Mouse (Mus musculus) urinary bladder, adult 18-20 months (tissue): Measurements from ENCODE around the gene Ptprs.

Source experiments
- DNase-seq, 2 experiments: peaks; one replicate each; pipeline ENCODE4 v3.0.0; 2022; ENCODE audit warnings: low spot score in 2 of 2, mixed read lengths in 2 of 2

Gene Ptprs

DNA sequence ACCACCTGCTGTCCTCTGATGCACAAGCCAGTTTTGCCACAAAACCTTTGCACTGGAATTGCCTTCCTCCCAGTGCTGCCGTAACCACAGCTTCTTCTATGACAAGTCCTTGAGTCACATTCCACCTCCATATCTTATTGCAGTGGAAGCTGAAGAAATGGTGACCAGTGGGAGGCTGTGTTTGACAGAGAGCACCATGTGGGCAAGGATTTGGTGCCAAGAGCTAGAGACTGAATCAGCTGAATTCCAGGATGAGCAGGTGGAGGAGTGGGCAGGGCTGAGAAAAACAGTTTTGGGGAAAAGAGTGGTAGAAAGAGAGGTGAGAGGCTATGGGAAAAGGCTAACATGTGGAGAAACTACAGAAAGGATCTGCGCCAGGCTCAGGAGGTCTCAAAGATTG, 17.6 kb upstream of the Ptprs start:
- DNase-seq = no peak

- DNase-seq = no peak
These were observed 14.3 kb upstream of the Ptprs start for GRCm38 (mm10) chr17:56490438-56491152.

GRCm38 (mm10) chr17:56488028-56488427, 11.7 kb upstream of the Ptprs start:
- DNase-seq = no peak

DNA sequence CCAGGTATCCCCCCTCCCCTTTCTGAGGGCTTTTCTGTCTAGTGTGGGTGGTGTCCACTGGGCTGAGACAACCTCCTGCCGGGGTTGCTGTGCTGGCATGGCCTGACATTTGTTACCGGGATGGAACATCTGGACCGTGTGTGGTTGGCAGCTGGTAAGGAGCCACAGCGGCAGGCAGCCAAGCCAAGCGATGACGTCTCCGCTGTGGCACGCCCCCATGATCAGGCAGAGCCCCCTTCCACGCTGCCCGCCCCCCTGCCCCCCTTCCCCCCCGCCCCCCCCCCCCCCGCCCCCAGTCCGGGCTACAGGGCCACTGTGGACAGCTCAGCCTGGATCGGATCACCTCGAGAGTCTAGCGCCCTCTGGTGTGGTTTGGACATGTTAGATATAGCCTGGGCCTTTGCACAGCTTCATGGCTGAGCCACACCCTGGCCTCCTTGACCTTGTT, 11.2 kb upstream of the Ptprs start:
- no peak for DNase-seq

DNA sequence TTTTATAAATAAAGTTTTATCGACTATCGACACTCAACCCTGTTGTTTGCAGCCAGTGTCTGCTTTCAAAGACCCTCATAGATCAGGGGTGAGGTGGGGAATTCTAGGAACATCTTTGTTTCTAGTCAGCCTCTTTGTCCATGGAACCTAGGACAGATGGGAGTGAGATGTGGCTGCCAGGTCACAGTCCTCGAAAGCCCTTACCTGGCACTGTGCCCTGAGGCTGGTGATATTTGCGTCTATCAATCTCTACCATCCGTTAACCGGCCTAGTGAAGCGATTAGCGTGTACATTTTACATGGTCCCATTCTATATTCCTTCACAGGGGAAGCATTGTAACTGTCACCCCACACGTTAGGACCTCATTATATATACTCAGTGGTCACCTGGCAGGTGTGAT, 9.6 kb upstream of the Ptprs start:
- DNase-seq = no peak

GRCm38 (mm10) chr17:56485118-56485517, 8.8 kb upstream of the Ptprs start:
- DNase-seq = no peak

DNA sequence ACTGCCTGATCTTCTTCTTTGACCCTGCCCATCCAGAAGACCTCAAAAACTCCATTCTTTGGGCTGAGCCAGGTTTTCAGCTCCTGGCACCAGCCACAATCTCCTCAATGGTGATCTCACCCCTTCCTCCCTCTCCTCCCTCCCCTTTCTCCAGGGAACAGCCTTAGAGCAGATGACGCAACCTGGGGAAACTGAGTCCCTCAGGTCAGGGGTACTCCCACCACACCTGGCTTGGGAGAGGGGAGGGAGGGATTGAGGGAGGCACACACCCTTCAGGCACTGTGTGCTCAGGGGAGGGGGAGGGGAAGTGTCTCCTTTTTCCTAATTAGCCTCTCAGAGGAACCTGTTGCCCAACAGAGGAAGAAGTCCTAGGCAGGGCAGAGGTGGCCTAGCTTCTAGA, 6.4 kb upstream of the Ptprs start:
- DNase-seq = no peak

GRCm38 (mm10) chr17:56479358-56479757, 3.1 kb upstream of the Ptprs start:
- DNase-seq = peak in 1 of 2 experiments; percentile 59

GRCm38 (mm10) chr17:56478191-56478611, 1.9 kb upstream of the Ptprs start:
- no peak for DNase-seq

DNA sequence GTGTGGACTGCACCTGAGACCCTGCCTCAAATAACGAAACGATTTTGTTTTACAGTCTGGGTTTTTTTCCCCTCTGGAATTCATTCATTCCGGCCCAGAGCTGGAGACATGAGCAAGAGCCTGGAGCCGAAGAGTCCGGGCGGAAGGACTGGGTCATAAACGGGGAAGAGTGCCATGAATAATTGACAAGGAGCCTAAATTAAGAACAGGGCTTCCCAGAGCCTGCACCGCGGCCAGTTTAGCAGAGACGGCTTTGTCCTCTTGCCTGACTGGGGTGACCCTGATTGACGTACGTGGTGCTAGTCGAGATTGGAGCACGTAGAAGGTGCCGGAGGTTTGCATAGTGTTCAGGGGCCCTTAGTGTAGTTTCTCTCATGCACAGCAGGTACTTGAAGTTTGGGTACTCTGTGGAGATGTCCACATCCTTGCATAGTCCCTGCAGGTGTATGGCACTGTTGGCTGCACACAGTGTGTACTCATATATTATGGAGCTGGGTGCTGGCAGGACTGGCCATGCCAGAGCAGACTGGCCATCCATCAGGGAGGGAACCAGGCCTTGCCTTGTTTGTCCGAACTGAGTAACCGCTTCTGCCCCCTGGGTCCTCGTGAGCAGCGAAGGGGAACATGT, 1.0 kb upstream of the Ptprs start:
- DNase-seq = no peak

- DNase-seq = peak in 1 of 2 experiments; percentile 52
These were observed 490 bp downstream of the Ptprs start for GRCm38 (mm10) chr17:56475584-56476401.

GRCm38 (mm10) chr17:56474831-56475581, 1.3 kb downstream of the Ptprs start:
- no peak for DNase-seq

DNA sequence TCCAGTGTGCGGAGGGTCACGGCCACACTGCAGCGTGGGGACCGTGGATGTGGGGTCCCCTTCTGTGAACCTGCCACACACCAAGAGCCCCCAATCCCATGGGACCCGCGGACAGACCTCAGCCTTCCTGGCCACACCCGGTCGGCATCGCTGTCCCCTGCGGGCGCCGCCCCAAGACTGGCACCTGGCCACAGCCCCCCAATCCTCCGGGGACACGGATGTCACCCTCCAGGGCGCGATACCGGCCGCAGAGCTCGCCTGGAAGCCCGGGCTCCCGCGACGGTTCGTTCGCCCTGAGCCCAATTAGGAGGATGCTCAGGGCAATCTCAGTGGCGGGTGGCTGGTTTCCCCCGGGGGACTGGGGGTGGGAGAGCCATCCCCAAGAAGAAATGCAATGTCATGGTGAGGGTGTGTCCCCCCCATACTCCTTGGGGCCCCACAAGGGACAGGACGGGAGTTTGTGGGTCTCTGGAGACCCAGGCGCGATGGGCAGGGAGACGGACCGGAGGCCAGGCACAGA, 1.9 kb downstream of the Ptprs start:
- no peak for DNase-seq

- no peak for DNase-seq
These were observed 2.7 kb downstream of the Ptprs start for GRCm38 (mm10) chr17:56473611-56473905.

DNA sequence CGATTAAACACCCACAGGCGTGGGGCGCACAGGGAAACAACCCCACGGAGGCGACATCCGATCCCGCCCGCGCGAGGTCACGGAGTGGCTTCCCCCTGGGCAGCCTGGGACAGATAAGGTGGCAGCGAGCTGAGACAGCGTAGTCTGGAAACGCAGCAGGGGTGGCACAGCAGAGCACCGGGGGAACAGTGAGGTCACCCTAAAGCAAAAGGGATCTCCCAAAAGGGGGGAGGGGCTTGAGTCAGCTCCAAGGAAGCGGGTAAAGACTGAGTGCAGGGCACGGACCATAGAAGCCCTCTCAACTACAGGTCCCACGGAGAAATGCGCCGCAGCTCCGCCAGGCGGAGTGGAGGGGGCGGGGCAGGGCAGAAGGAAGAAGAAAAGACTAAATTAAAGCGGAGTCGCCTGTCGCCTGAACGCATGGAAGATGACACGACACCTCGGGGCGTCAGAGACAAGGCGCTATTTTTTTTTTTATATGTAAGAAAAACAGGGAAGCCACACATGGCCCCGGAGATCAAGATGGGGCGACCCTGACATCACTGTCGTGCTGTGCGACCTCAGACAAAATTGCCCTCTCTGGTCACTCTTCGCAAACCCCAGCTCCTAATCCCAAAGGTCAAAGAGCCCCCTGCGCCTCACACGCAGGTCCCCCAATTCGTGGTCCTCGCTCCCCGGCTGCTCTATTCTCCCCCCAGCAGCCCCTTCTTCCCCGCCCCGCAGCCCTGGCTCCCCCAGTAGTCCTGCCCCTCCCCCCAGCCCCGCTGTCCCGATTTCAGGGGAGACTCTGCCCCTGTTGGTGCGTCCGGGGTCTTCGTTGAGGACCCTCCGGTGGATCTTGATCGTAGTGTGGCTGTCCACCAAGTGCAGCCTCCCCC, 3.3 kb downstream of the Ptprs start:
- DNase-seq = peak in 1 of 2 experiments; percentile 63

DNA sequence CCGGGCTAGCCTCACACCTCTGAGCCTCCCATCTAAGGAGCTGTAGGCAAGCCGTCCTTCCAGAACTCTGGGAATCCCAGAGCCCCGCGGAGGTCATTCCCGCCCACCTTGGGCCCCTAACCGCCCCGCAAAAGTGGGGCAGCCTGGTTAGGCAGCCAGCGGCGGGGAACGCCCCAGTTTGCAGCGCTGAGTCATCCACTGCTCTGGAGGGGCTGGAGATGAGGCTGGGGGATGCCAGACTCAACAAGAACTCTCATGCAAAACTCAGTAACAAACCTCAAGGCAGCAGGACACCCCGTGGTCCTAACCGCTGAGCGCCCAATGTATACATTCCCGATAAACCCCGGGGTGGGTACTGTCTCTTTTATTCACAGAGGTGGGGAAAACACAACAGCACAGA, 4.2 kb downstream of the Ptprs start:
- DNase-seq = no peak

GRCm38 (mm10) chr17:56471136-56471535, 5.1 kb downstream of the Ptprs start:
- no peak for DNase-seq

- no peak for DNase-seq
These were observed 5.7 kb downstream of the Ptprs start for GRCm38 (mm10) chr17:56470571-56470970.

DNA sequence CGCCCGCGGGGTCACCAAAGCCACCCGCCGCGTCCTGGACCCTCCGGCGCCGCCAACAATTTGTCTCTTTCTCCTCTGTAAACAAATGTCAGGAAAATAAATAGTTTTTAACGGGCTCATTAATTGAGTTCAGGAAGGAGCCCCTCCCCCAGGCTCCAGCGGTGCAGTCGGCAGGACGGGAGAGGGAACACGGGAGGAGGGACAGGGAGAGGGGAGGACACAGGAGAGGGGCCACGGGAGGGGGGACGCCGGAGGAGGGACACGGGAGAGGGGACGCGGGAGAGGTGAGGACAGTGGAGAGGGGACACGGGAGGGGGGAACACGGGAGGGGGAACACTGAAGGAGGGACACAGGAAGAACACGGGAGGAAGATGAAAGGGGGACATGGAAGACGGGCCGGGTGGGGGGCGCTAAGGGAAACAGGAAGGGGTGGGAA, 6.3 kb downstream of the Ptprs start:
- DNase-seq = no peak

DNA sequence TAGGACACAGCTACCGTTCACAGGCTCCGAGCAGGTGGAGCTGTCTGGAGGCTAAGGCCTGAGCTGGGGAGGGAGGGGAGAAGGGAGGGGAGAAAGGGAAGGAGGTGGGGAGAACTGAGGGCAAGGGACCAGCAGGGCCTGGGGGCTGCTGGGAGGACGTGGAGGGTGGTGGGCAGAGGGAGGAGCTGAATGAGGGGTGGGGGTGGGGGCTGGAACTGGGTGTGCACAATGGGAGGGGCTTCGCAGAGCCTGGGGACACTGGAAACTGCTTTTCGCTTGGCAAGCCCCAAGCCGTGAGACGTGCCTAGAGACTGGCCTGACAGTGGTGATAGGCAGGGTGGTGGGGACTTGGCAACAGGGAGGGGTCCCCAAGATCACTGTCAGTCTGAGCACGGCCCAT, 7.0 kb downstream of the Ptprs start:
- DNase-seq = no peak

DNA sequence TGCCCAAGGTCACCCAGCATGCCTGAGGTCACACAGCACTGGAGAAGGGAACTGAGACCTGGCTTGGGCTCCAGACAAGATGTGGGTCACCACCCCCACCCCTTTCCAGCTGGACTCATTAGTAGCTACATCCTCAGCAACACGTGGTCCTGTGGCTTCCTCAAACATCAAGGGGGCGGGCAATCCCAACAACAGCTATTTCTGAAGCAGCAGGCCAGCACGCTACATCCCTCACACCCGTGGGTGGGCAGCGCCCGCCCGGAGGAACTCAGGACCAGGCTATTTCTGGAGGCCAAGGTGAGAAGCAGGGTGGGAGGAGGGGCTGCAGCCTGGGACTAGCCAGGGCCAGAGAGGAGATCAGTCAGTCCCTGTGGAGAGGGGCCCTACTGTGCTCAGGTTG, 7.4 kb downstream of the Ptprs start:
- DNase-seq = no peak
